Mouse (Mus musculus) megakaryocyte progenitor cell, adult 5-6 weeks (primary cell): Measurements from ENCODE around the gene Hras. TPM values are rescaled to one million over a fixed set of nuclear protein-coding genes. Genes with fewer than 3 reads are reported as not detected.
A peak's percentile ranks its signal among the peaks of the same experiment; 100 is the strongest.

Experiments
- ATAC-seq: replicated peaks from 2 replicates; pipeline ENCODE4 v1.8.0; 2016; ENCODE audit warnings: mild to moderate bottlenecking, moderate TSS enrichment, inconsistent platforms; ENCODE audit not compliant: poor library complexity
- total RNA-seq, 2 experiments: library from RNA; stranded (forward) in 1 of 2; stranded (reverse) in 1 of 2; fragments of 157-497, 149-512 nt in 1 of 2; fragments of 200-1000 nt in 1 of 2; gene quantifications; 2 replicates each; pipeline versions ENCODE4 v1.2.3 to v1.2.4; 2015 to 2017

The Hras gene
- total RNA-seq, 2 experiments from 2014 or later, result 23.7 to 40.6 TPM

DNA sequence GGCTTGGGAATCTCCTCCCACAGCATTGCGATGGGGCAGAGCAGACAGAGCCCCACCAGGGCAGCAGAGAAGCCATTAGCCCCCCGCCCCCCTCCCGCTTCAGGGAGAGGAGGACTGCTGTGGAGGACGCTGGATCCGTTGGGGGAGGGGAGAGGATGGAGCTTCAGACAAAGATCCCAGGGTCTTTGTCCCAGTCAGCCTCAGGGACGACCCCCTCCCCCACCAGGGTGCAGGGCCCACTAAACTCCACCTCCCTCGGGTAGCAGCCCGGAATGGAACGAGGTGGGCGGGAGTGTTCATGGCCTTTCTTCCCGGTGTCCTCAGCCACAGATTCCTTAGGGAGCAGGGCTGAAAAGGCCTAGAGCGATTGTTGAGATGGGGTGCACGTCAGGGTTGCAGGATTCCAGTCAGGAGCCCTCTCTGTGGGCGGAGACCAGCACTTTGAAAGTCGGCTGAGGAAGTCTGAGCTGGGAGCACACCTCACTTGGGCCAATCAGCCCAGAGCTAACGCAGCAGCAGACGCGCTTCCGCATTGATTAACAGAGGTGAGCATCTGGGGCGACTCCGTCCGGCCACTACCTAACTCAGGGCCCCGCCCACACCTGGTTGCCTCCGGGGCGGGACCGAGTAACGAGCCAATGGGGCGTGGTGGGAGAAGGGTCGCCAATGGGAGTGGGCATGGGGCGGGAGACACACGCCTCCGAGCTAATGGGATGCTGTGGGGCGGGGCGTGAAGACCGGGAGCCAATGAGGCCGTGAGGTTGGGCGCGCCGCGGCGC lies 21.5 kb upstream of the Hras start, which contains the start of gene Rassf7:
Gene Rassf7 (plus strand): TSS at position 760 of the 779 bp plus-strand sequence.
- ATAC-seq, result peak; percentile 94

DNA sequence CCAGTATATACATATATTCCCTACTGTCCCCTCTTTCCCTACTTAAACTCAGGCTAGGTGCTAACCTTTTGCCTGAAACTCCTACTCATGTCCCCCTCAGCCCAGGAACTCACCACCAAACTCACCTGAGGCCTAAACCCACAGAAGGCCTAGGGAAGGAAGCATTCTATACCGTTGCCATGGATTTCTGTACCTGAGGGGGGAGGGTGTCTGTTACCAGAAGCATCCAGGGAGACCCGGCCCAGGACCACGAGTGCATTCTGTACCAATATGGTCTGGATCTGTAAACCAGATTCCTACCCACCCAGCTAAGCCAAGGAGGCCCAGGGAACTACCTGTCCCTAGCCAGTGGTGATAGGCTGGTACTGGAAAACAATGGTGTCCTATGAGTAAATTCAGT lies 20.5 kb upstream of the Hras start:
- no peak for ATAC-seq

DNA sequence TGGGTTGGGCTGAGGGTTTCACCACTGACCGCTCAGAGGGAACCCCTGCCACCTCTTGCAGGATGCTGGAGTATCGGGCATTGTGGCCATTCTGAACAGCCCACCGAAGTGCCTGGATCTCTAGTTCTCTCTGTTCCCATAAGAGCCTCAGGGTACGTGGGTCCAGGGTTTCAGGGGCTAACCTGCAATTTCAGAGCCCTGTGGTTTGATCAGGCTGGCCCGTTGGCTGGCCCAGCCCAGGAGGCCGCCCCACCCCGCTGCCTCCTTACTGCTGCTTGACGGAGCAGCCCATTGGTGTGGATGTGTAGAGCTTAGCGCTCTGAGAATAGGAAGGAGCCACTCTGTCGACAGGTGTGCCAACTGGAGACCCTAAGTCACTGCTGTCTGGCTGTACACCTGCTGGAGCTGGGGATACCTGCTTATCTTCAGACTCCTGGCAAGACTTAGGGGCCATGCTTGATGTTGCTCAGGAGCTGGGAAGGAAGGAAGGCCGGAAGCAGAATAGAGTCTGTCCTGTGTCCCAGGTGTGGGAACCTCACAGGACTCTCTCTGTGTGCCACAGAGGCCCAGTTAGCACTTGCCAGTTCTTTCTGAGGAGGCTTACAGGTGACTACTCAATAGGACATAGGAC lies 19.9 kb upstream of the Hras start, which contains the start of gene Lmntd2:
Gene Lmntd2 (minus strand): TSS at position 476 of the 631 bp plus-strand sequence.
- ATAC-seq, result no peak

DNA sequence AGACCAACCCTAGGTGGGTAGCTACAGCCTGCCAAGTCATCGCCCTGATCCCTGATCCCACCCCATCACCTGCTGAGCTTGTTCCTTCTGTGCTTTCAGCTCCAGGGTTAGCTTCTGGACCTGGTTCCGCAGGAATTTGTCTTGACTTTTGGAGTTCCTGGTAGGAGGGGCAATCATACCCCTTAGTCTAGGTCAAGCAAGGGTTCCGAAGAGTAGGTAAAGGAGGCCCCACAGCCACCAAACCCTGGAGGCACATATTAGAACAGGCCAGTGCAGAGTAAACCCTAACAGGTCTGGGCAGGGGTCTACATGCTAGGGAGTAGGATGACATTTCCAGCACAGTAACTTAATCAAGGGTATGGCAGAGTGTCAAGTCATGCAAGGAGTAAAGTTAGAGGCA lies 19.3 kb upstream of the Hras start:
- ATAC-seq, result no peak

DNA sequence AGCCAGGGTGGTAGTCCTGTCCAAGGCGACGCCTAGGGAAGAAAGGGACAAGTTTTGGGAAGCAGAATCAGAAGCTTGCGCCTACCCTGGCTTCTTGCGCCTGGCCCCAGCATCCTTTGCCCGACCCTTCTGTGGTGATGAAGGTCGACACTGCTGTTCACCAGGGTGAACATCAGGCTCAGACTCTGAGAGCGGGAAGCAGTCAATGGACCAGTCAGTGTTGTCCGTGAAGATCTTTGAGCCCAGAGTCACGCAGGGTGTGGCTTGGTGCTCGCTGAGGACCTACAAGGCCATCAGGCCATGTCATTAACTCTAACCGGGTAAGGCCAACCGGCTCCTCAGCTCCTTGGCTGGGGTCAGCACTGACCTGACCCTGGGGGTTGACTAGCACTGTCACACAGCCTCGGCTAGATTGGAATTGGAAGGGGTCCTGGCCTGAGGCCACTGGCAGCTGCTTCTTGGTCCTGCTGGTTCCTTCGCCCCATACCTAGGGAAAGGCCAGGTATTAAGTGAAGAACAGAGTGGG lies 16.9 kb upstream of the Hras start:
- no peak for ATAC-seq

DNA sequence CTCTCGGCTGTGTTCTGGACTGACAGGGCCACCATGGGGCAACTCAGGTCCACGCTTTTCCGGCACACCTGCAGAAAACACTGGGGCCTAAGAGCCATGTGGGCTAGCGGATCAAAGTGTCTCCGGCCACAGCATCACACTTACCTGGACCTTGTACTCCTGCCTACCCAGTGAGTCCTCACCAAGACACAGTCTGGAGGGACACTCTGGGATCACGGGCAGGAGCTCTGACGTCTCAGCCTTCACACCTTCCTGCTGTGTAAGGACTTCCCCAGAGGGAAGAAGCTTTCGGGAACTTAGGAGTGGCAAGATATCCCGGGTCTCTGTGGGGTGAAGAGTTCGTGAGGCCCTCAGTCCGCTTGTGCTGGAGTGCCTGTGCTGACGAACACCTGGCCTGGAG lies 16.3 kb upstream of the Hras start:
- no peak for ATAC-seq

DNA sequence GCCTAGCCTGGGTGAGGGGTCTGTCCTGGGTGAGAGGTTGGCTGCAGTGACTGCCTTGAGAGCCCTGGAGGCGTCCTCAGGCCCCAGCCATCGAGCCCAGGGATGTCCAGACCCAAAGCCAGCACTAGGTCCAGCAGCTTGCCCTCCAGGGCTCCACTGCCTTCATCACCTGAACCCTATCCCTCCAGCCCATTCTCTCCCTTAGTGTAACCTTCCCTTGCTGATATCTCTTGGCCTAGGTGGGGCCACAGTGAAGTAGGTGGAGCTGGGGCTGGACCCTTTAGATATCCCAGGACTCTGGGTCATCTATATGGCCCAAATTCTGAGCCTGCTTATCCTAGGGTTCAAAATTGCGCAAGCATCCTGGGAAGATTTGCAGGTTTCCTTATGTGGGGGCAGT lies 15.7 kb upstream of the Hras start:
- ATAC-seq, result no peak

DNA sequence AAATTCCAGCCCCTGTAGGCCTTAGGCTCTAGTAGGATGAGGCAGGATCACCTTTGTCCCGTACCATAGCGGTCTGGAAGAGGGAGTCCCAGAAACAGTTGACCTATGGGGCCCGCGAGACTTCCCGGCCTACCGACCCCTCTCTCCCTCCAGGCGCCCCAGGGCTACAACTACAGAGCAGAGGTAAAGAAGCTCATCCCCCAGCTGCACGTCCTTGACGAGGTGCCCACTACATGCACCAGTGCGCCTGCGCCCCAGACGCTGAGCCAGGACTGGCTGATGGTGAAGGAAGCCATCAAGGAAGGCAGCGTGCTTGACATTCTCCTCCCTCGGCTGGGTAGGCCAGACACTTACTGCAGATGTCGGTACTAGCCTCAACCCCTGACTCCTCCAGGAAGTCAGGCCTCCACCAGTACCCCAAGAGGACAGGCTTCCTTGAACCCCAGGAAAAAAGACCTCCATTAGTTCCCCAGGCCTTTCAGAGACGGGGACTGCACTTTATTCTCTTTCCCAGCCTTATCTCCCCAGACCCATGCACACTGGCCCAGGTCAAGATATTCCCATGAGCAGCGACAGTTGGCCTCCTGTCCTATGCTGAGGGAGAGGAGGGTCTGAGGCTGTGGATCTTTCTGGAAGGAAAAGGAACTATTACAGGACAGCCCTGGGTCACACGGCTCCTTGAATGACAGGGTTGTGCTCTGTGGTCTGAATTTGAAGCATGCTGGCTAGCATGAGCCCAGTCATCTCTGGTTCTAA lies 12.6 kb upstream of the Hras start:
- ATAC-seq, result peak; percentile 28; the same call in 1 of the 2 replicates

DNA sequence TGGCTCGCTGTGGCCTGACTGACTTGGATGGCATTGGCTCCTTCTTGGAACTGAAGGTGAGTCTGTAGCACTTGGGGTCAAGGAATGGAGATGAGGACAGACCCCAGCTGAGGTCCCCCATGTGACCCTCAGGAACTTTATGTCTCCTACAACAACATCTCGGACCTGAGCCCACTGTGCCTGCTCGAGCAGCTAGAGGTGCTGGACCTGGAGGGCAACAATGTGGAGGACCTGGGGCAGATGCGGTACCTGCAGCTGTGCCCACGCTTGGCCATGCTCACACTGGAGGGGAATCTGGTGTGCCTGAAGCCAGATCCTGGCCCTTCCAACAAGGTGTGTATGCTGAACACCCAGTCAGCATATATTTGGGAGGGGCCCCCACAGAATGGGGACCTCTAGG lies 11.7 kb upstream of the Hras start:
- no peak for ATAC-seq

DNA sequence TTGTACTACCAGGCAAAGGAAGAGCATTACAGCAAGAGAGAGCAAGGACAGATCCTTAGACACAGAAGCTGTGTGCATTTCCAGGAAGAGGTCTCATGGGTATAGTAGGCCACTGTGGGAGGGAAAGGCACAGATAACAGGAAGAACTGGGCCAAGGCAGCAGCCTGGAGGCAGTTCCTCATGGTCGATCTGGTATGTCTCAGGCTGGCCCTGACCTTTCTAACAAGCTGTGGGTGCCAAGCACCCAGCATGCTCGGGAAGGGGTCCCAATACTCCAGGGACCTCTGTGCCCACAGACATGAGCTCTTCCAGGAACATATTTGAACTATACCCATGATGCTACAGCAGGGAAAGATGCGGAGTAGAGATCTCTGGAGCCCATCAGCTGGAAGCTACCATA lies 10.7 kb upstream of the Hras start:
- no peak for ATAC-seq

DNA sequence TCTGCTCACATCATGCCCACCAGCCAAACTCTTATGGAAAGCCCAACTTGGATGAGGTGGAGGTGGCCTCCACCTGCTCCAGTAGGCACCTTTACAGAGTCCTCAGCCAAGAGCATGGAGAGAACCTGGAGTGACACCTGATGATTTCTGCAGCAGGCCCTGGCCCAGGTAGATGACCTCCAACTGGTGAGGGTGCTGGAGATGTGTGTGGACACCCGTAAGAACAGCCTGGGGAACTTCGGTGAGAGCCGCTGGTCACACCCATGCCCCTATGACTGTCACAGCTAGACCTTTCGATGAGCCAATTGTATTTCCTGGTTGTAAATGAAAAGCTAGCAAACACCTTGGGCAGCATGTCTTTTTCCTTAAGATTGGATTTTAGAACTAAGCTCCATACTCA lies 4.3 kb upstream of the Hras start:
- ATAC-seq, result no peak

DNA sequence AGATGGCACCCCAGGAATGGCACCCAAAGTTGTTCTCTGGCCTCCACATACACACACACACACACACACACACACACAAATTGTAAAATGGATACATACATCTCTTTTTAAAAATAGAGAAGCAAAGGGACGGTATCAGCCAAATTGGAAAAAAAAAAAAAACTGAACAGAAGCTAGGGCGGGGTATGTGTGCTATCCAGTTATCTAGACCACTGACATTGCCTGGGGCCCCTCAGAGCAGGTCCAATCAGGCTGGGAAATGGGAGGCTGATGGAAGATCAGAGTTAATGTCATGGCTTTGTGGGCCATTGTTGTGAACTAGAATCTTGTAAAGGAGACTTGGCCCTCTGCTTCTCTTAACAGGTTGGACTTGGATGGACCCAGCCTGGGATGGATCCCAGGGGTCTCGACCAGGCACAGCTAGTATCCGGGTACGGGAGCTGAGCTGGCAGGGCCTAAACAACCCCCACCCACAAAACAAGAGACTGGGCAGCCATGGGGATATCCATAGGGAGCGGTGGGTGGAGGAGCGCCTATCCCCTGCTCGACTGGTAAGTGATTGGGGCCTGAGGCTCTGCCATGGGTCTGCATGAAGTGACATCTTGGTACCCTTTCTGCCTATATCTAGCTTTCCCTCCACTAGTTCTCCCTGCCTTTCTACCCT lies 2.9 kb upstream of the Hras start:
- no peak for ATAC-seq

DNA sequence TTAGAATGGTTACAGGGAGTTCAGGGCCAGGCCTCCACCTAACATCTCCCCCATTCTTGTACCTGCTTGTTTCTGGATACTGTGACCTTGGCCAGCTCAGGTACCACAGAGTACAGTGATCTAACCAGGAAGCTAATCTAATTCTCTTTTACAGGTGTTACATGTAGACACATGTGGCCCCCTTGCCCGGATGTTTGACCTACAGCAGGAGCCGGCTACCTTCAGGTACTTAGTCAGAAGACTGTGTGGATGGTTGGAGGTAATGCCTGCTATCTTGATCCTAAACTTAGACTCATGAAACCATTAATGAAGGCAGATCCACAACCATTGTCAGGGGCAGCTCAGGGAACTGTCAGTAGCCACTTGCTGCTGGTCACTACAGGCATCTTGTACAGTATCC lies 1.9 kb upstream of the Hras start:
- no peak for ATAC-seq

DNA sequence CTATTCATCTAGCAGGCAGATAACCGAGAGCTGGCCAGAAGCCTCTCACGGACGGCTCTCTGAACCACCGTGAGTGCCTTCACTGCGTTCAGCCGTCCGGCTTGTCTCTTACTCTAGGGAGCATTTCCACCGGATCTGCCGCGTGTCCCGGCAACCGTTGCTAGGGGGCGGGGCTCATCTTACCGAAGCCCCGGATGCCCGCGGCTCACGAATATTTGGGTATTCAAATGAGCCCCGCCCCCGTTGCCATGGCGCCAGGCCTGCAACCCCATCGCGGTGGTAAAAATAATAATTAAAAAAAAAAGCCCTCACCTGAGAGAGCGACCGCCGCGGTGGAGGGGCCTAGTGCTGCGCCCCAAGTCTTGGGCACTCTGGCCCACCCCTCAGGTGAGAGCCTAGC lies 1.0 kb upstream of the Hras start:
- ATAC-seq, result peak; percentile 69

DNA sequence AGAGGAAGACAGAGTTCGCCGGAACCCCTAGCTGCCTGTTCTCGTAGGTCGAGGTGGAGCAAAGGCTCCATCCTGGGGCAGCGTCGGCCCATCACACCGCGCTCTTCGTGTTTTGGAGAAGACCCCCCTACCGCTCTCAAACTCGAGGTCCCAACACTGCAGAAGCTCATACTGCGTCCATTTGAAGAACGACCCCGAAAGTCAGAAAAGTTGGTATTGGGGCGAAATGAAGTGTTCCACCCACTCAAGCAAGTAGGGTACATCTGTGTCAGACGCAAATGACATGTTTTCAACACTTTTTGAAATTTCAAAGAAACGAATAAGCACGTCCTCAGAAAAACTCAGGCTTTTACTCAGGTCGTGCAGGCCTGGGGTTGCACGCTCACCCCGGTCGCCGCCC lies 604 bp upstream of the Hras start:
- no peak for ATAC-seq

DNA sequence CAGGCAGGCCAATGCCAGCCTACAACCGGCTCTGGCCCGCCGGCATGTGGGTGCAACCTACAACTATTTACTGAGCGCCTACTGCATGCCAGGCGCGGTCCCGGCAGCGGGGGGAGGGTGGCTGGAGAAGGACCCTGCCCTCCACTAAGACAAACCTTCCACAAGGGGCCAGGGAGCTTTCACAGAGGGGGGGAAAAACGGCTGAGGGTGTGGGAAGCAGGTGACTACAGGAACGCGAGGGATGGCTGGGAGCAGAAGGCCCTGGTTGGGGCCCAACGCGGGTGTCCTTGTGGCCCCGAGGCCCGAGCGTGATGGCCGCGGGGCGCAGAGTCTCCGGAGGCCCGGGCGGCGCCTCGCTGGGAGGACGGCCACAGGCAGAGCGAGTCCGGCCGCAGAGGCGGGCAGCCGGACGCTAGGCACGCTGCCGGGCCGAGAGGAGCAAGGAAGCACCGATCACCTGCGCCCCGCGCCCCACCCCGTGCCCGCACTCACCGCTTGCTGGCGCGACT lies 403 bp downstream of the Hras start:
- ATAC-seq, result peak; percentile 0; the same call in 1 of the 2 replicates

DNA sequence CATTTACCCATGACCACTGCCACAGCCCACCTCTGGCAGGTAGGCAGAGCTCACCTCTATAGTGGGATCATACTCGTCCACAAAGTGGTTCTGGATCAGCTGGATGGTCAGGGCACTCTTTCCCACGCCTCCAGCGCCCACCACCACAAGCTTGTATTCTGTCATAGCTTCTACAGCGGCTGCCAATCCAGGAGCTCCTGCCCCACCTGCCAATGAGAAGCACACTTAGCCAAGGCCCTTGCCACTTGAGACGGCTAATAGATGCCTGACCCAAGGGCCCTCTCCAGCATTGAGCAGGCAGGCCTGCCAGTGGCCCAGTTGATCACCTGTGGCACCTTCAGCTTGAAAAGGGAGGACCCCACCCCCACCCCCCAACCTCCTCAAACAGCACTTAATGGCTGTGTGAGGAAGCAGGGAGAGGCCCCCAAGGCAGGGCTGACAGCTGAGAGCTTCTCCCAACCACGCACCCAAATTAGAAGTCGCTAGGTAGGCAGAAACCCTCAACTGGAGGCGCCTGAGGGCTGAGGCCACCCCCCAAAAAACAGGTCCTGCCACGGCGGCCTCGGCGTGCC lies 943 bp downstream of the Hras start:
- ATAC-seq, result 0 out of 2 replicates have a peak, but pooled peaks have one; percentile 9

DNA sequence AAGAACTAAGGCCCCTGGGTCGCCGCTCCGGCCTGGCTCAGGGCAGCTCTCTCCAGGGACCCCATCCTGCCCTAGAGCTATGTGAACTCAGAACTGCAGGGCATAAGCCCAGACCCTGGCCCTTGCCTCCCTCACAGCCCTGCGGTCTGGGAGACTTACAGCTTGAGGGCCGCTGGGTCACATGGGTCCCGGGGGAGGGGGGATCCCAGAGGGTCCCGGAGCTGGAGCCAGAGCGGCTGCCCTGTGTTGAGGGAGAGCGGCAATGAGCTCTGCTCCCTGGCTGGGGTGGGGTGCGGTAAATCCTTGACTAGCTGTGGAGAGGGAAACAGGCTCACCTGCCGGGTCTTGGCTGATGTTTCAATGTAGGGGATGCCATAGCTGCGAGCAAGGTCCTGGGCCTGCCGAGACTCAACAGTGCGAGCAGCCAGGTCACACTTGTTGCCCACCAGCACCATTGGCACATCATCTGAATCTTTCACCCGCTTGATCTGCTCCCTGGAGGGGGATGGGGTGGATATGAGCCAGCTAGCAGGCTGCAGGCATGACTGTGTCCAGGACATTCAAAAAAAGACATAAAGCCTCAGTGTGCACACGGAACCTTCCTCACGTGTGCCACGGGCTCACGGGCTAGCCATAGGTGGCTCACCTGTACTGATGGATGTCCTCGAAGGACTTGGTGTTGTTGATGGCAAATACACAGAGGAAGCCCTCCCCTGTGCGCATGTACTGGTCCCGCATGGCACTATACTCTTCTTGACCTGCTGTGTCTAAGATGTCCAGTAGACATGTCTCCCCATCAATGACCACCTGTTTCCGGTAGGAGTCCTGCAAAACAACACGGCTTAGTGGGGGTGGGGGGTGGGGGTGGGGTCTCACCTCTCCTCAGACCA lies 1.8 kb downstream of the Hras start:
- no peak for ATAC-seq

DNA sequence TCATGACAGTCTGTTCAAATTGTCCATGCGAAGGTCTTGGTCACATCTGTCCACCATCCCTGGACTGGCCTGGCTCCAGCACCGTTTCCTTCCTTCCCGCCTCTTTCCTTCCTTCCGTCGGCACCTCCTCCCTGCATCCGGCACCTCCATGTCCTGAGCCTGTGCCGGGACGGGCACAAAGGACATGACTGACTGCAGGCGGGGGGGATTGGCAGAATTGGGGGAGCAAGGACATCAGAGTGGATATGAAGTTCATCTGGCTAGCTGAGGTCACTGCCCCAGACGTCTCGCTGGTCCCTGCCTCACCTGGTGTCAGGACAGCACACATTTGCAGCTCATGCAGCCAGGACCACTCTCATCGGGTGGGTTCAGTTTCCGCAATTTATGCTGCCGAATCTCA lies 2.8 kb downstream of the Hras start:
- ATAC-seq, result no peak
